Mouse (Mus musculus) forebrain, embryonic 15.5 days (tissue): ENCODE results near the gene Gtf2ird2. TPM values are rescaled to one million over a fixed set of nuclear protein-coding genes. Genes with fewer than 3 reads are reported as not detected.

ENCODE experiments used
- polyA plus RNA-seq: library from polyadenylated mRNA; unstranded; fragments of >200 nt; fragmentation: Nextera tagmentation; extraction: Ambion mirVana; gene quantifications from 2 replicates; pipeline ENCODE4 v1.2.1, GENCODE M21; 2015

Gtf2ird2 gene
- polyA plus RNA-seq, 1 experiment from 2014 or later = 11.8 TPM

Other genes with a start within 250 kb of the Gtf2ird2 start
- 27.6 and 28.3 TPM in 2 replicates for gene Castor2, start 84.3 kb upstream of the Gtf2ird2 start, polyA plus RNA-seq
- 22.4 and 23.8 TPM in 2 replicates for gene Rcc1l, start 7.2 kb upstream of the Gtf2ird2 start, polyA plus RNA-seq
- 2.1 and 2.4 TPM in 2 replicates for gene Ncf1, start 45.6 kb downstream of the Gtf2ird2 start, polyA plus RNA-seq
- gene Gtf2i, start 130.7 kb downstream of the Gtf2ird2 start, polyA plus RNA-seq = 179 and 182 TPM in 2 replicates